Mouse (Mus musculus): ENCODE measurements around the gene Dgcr6. TPM values are rescaled to one million over a fixed set of nuclear protein-coding genes. Genes with fewer than 3 reads are reported as not detected.

Gene Dgcr6
- polyA plus RNA-seq, 1 experiment, result 34.5 TPM

GRCm38 (mm10) chr16:18036425-18036955 lies 16.2 kb upstream of the Dgcr6 start:
- Histone ChIP-seq H3K4me1 (ENCODE audit: control insufficient read depth, insufficient read depth, low read length) (no peaks in the 10 kb centered on the region), H3K27ac (ENCODE audit: insufficient read depth, low read length) (no peak overlapping the region), H3K4me3 (ENCODE audit: insufficient read depth, low read length) (no peak overlapping the region)
- TF ChIP-seq CTCF (IDR thresholded peaks at IDR 0.05; ENCODE audit: borderline replicate concordance, insufficient read depth, low read length) (peak; percentile 35; the same call in 1 of the 2 replicates), POLR2A (IDR thresholded peaks at IDR 0.05; ENCODE audit: low read depth, low read length) (no peak)

- Histone ChIP-seq H3K4me1 (ENCODE audit: control insufficient read depth, insufficient read depth, low read length) (no peaks in the 10 kb centered on the region), H3K27ac (ENCODE audit: insufficient read depth, low read length) (no peak overlapping the region), H3K4me3 (ENCODE audit: insufficient read depth, low read length) (no peak overlapping the region)
- no peak for TF ChIP-seq CTCF (IDR thresholded peaks at IDR 0.05; ENCODE audit: borderline replicate concordance, insufficient read depth, low read length)
- no peak for TF ChIP-seq POLR2A (IDR thresholded peaks at IDR 0.05; ENCODE audit: low read depth, low read length)
Observed at GRCm38 (mm10) chr16:18037025-18037424, 15.6 kb upstream of the Dgcr6 start.

DNA sequence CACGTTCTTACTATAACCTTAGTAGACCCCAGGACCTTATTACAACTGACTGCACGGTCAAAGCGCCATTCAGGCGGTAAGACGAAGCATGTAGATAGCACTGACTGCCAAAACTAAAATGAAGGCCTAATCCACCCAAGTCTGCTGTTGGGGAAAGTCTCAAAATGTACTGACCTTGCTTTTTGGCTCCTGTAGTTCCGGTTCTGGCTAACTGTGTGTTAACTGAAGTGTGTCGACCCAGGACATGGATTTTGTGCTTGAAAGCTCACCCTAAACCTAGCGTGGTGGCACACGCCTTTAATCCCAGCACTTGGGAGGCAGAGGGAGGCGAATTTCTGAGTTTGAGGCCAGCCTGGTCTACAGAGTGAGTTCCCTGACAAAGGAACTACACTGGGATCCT lies 7.7 kb upstream of the Dgcr6 start:
- TF ChIP-seq CTCF (IDR thresholded peaks at IDR 0.05; ENCODE audit: borderline replicate concordance, insufficient read depth, low read length) (no peak), POLR2A (IDR thresholded peaks at IDR 0.05; ENCODE audit: low read depth, low read length) (no peak)
- Histone ChIP-seq H3K4me1 (ENCODE audit: control insufficient read depth, insufficient read depth, low read length) (no peaks in the 10 kb centered on the region), H3K4me3 (ENCODE audit: insufficient read depth, low read length) (no peak overlapping the region), H3K27ac (ENCODE audit: insufficient read depth, low read length) (no peak overlapping the region)

GRCm38 (mm10) chr16:18047660-18048059 lies 5.0 kb upstream of the Dgcr6 start:
- Histone ChIP-seq H3K4me3 (ENCODE audit: insufficient read depth, low read length) (no peak overlapping the region), H3K27ac (ENCODE audit: insufficient read depth, low read length) (no peak overlapping the region), H3K4me1 (ENCODE audit: control insufficient read depth, insufficient read depth, low read length) (no peaks in the 10 kb centered on the region)
- TF ChIP-seq CTCF (IDR thresholded peaks at IDR 0.05; ENCODE audit: borderline replicate concordance, insufficient read depth, low read length), result no peak

GRCm38 (mm10) chr16:18048071-18048470 lies 4.6 kb upstream of the Dgcr6 start:
- Histone ChIP-seq H3K4me1 (ENCODE audit: control insufficient read depth, insufficient read depth, low read length) (no peaks in the 10 kb centered on the region), H3K27ac (ENCODE audit: insufficient read depth, low read length) (no peak overlapping the region), H3K4me3 (ENCODE audit: insufficient read depth, low read length) (no peak overlapping the region)
- TF ChIP-seq POLR2A (IDR thresholded peaks at IDR 0.05; ENCODE audit: low read depth, low read length) (no peak), CTCF (IDR thresholded peaks at IDR 0.05; ENCODE audit: borderline replicate concordance, insufficient read depth, low read length) (no peak)

- TF ChIP-seq CTCF (IDR thresholded peaks at IDR 0.05; ENCODE audit: borderline replicate concordance, insufficient read depth, low read length) (no peak), POLR2A (IDR thresholded peaks at IDR 0.05; ENCODE audit: low read depth, low read length) (no peak)
- H3K27ac ChIP-seq (ENCODE audit: insufficient read depth, low read length), result no peak overlapping the region
- no peak overlapping the region for H3K4me3 ChIP-seq (ENCODE audit: insufficient read depth, low read length)
- no peaks in the 10 kb centered on the region for H3K4me1 ChIP-seq (ENCODE audit: control insufficient read depth, insufficient read depth, low read length)
Observed at GRCm38 (mm10) chr16:18052322-18052721, 338 bp upstream of the Dgcr6 start.

DNA sequence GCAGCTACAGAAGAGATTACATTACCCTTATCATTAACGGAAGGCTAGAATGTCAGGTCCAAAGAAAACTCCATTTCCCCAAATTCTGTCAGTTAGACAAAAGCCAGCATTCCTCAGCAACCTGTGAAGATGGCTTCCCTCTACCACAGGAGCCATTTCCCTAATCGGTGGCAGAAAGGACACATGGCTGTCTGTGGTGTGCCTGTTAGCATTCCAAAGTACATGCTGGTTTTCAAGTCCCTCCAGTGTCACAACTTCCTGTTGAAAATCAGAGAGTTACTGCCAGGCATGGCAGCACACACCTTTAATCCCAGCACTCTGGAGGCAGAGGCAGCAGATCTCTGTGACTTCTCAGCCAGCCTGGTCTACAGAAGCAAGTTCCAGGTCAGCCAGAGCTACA lies 3.6 kb downstream of the Dgcr6 start:
- TF ChIP-seq POLR2A (IDR thresholded peaks at IDR 0.05; ENCODE audit: low read depth, low read length), result no peak
- TF ChIP-seq CTCF (IDR thresholded peaks at IDR 0.05; ENCODE audit: borderline replicate concordance, insufficient read depth, low read length), result no peak
- no peaks in the 10 kb centered on the region for H3K4me1 ChIP-seq (ENCODE audit: control insufficient read depth, insufficient read depth, low read length)
- no peak overlapping the region for H3K27ac ChIP-seq (ENCODE audit: insufficient read depth, low read length)
- no peak overlapping the region for H3K4me3 ChIP-seq (ENCODE audit: insufficient read depth, low read length)

DNA sequence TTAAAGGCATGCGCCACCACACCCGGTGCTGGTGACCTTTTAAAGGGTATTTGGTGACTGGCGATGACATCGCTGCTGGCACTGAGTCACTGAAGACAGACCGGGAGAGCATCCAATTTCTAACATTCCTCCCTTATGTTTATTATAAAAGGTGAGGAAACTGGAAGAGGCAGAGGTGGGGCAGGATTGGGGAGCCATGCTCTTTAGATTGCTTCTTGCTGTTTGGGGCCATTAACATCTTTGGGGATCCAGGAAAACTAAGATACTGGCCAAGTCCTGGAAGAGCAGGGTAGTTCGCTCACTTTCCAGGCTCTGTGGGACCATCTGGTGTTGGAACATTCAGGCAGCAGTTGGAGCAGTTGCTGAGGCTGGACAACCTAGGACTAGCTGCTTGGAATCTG lies 5.7 kb downstream of the Dgcr6 start:
- TF ChIP-seq CTCF (IDR thresholded peaks at IDR 0.05; ENCODE audit: borderline replicate concordance, insufficient read depth, low read length) (no peak), POLR2A (IDR thresholded peaks at IDR 0.05; ENCODE audit: low read depth, low read length) (no peak)
- Histone ChIP-seq H3K4me1 (ENCODE audit: control insufficient read depth, insufficient read depth, low read length) (no peaks in the 10 kb centered on the region; the same call in 1 of the 2 replicates), H3K4me3 (ENCODE audit: insufficient read depth, low read length) (no peak overlapping the region), H3K27ac (ENCODE audit: insufficient read depth, low read length) (no peak overlapping the region)

DNA sequence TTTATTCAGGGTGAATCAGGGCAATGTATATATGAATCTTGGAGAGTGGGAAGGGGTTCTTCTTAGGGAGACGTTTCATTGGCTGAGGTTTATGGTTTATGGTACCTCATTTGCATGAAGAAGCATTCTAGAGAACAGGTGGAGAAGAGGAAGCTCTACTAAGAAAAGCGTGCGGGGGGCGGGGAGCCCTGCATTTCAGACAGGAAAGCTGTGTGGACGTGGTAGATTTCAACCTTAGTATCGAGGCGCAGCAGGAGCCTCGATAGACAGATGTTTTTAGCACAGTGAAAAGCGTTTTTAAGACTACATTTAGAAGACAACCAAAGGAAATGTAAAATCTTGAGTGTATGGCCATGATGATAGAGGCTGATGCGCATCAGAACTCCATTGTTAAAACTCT lies 6.6 kb downstream of the Dgcr6 start:
- Histone ChIP-seq H3K27ac (ENCODE audit: insufficient read depth, low read length) (no peak overlapping the region), H3K4me1 (ENCODE audit: control insufficient read depth, insufficient read depth, low read length) (no peaks in the 10 kb centered on the region; the same call in 1 of the 2 replicates), H3K4me3 (ENCODE audit: insufficient read depth, low read length) (no peak overlapping the region)
- TF ChIP-seq CTCF (IDR thresholded peaks at IDR 0.05; ENCODE audit: borderline replicate concordance, insufficient read depth, low read length), result no peak
- TF ChIP-seq POLR2A (IDR thresholded peaks at IDR 0.05; ENCODE audit: low read depth, low read length), result no peak

DNA sequence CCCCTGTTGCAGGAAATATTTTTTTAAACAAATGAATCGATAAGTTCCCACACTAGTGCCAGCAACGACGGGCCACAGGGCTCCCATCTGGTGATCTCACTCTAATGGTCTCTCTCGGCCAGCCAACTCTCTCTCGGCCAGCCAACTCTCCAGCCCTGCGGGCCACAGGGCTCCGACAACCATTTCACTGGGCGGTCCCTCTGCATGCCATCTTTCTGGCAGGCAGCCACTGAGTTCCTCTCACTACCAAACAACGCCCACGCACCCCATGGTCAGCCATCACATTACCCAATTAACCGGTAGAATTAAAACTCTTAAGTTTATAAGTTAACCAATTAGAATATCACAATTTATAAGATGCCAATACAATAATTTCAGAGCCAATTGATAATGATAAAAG lies 8.5 kb downstream of the Dgcr6 start:
- no peaks in the 10 kb centered on the region; the same call in 1 of the 2 replicates for H3K4me1 ChIP-seq (ENCODE audit: control insufficient read depth, insufficient read depth, low read length)
- TF ChIP-seq POLR2A (IDR thresholded peaks at IDR 0.05; ENCODE audit: low read depth, low read length), result no peak
- TF ChIP-seq CTCF (IDR thresholded peaks at IDR 0.05; ENCODE audit: borderline replicate concordance, insufficient read depth, low read length), result no peak
- no peak overlapping the region for H3K27ac ChIP-seq (ENCODE audit: insufficient read depth, low read length)
- no peak overlapping the region for H3K4me3 ChIP-seq (ENCODE audit: insufficient read depth, low read length)
